Mouse (Mus musculus) kidney, postnatal 0 days (tissue): ENCODE data around the gene Dll1. TPM values are rescaled to one million over a fixed set of nuclear protein-coding genes. Genes with fewer than 3 reads are reported as not detected.
A peak's percentile ranks its signal among the peaks of the same experiment; 100 is the strongest.

Experiments
- ATAC-seq: fragments of 200-750 bp; cut with Nextera tagmentation; replicated peaks from 2 replicates; pipeline ENCODE4 v1.8.0; 2017; ENCODE audit warnings: low read depth, moderate number of reproducible peaks, moderate TSS enrichment, moderate library complexity; ENCODE audit not compliant: low FRiP score
- DNase-seq: peaks from one replicate; pipeline ENCODE4 v3.0.0-alpha.2; 2016; ENCODE audit warnings: low spot score
- H3K27ac ChIP-seq: fragments of 300-500 bp; sonication (generic); 2 replicates; pipeline ENCODE4 v1.5.1; 2014; ENCODE audit warnings: mild to moderate bottlenecking
- H3K27me3 ChIP-seq: fragments of 300-500 bp; sonication (generic); 2 replicates; pipeline ENCODE4 v1.6.1; 2014; ENCODE audit warnings: low read length, mixed read lengths; ENCODE audit not compliant: insufficient read depth
- H3K36me3 ChIP-seq: fragments of 300-500 bp; sonication (generic); 2 replicates; pipeline ENCODE4 v1.6.1; 2014; ENCODE audit warnings: low read length, mixed read lengths; ENCODE audit not compliant: insufficient read depth
- H3K4me1 ChIP-seq: fragments of 300-500 bp; sonication (generic); replicated peaks from 2 replicates; pipeline ENCODE4 v1.6.1; 2014; ENCODE audit warnings: antibody characterized with exemption, low read length, mixed read lengths; ENCODE audit not compliant: insufficient read depth
- H3K4me2 ChIP-seq: fragments of 300-500 bp; sonication (generic); 2 replicates; pipeline ENCODE4 v1.6.1; 2014; ENCODE audit warnings: mild to moderate bottlenecking, low read length, moderate library complexity, mixed read lengths
- H3K4me3 ChIP-seq: fragments of 300-500 bp; sonication (generic); replicated peaks from 2 replicates; pipeline ENCODE4 v1.5.1; 2014; ENCODE audit warnings: low read depth, low read length
- H3K9ac ChIP-seq: fragments of 300-500 bp; sonication (generic); 2 replicates; pipeline ENCODE4 v1.6.1; 2014; ENCODE audit warnings: low read depth, low read length
- H3K9me3 ChIP-seq: fragments of 300-500 bp; sonication (generic); replicated peaks from 2 replicates; pipeline ENCODE4 v1.6.1; 2016; ENCODE audit warnings: low read length, inconsistent platforms, mixed read lengths
- CTCF ChIP-seq: IDR thresholded peaks from 2 replicates; pipeline ENCODE4 v1.5.1; 2016; ENCODE audit warnings: antibody characterized with exemption, low read depth, mild to moderate bottlenecking, moderate library complexity
- WGBS: fragments of 180-500 bp; shearing (Covaris S2); extraction: QIAGEN DNeasy Blood & Tissue Kit; methylation state at CpG from one replicate; pipeline ENCODE4 v1.1.7; 2014; 5-methylcytosine and 5-hydroxymethylcytosine counted together
- polyA plus RNA-seq: library from polyadenylated mRNA; unstranded; fragments of >200 nt; fragmentation: Nextera tagmentation; extraction: Ambion mirVana; gene quantifications from 2 replicates; pipeline ENCODE4 v1.2.1, GENCODE M21; 2015

The Dll1 gene
- polyA plus RNA-seq, 1 experiment from 2014 or later, result 22.3 TPM

DNA sequence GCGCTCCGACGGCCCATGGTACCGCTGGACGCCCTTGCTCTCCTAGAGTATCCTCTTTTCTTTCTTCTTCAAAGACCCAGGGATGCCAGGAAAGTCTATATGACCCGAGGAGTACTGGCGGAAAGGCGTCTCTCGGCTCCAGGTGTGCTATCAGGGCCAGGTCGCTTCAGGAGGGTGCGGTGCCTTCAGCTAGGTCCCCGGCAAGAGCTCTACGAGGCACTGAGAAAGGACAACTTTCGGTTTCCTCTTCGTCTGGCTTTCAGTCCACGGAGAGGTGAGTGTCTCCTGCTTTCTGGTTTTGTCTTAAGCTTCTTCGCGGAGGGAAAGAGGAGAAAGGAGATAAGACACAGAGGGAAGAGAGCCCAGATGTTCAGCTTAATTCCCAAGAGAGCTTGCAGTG lies 1.4 kb downstream of the Dll1 start:
- WGBS, result 1% methylated on average over 18 of the region's 18 CpGs
- 0 out of 2 replicates have a peak, but pooled peaks cover 4% of the 10 kb centered on the region for H3K27me3 ChIP-seq
- no peak for TF ChIP-seq CTCF

DNA sequence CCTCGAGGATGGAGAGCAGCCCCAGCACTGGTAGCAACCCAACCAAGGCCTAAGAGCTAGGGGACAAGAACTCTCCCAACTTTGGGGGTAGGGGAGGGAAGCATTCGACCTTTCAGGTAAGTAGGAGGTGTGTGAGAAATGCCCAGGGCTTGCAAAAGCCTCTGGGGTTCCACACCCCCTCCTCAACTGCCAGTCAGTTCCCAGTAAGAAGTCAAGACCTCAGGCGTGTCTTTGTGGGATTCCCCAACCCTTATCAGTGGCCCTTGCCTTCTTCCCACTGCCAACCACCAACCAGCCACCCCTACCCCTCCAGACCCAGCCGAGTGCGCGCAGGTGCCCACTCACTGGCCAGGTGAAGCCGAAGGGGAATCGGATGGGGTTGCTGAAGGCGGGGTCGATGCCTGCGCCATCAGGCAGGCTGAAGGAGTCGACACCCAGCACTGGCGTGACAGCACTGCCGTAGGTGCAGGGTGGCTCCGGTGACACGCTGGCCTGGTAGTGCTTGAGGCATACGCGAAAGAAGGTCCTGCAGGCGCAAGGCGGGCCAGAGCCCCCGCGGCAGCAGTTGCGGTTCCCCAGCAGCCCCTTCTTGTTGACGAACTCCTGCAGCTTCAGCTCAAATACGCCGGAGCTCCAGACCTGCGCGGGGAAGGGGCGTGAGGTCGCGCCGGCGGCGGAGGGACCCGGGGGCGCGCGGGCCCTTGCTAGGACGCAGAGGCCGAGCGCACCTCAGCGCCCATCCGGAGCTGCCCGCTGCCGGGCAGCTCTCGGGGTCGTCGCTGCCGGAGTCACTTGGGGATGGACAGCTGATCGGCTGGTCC lies 2.1 kb downstream of the Dll1 start:
- ATAC-seq (no peak), DNase-seq (peak; percentile 1)
- Histone ChIP-seq H3K9ac (peak overlapping the region; percentile 69), H3K36me3 (peaks cover 6% of the 10 kb centered on the region; the same call in 1 of the 2 replicates), H3K4me2 (peak overlapping the region; percentile 71), H3K27ac (0 out of 2 replicates have a peak overlapping the region, but pooled peaks have one; percentile 13), H3K9me3 (no peaks in the 10 kb centered on the region), H3K4me3 (peak overlapping the region; percentile 76), H3K27me3 (0 out of 2 replicates have a peak, but pooled peaks cover 4% of the 10 kb centered on the region), H3K4me1 (peaks cover 8% of the 10 kb centered on the region)
- no peak for TF ChIP-seq CTCF
- WGBS, result 3% methylated on average over 48 of the region's 50 CpGs

More for the DNA sequence above, 1.4 kb downstream of the Dll1 start:
- H3K36me3 ChIP-seq, result peaks cover 3% of the 10 kb centered on the region; the same call in 1 of the 2 replicates
- peaks cover 12% of the 10 kb centered on the region for H3K4me1 ChIP-seq
- H3K9ac ChIP-seq, result peak overlapping the region; percentile 69
- no peaks in the 10 kb centered on the region for H3K9me3 ChIP-seq
- no peak for ATAC-seq
- H3K4me3 ChIP-seq, result peak overlapping the region; percentile 76
- H3K27ac ChIP-seq, result peak overlapping the region; percentile 13; the same call in 1 of the 2 replicates
- peak overlapping the region; percentile 71 for H3K4me2 ChIP-seq
- peak; percentile 19 for DNase-seq

DNA sequence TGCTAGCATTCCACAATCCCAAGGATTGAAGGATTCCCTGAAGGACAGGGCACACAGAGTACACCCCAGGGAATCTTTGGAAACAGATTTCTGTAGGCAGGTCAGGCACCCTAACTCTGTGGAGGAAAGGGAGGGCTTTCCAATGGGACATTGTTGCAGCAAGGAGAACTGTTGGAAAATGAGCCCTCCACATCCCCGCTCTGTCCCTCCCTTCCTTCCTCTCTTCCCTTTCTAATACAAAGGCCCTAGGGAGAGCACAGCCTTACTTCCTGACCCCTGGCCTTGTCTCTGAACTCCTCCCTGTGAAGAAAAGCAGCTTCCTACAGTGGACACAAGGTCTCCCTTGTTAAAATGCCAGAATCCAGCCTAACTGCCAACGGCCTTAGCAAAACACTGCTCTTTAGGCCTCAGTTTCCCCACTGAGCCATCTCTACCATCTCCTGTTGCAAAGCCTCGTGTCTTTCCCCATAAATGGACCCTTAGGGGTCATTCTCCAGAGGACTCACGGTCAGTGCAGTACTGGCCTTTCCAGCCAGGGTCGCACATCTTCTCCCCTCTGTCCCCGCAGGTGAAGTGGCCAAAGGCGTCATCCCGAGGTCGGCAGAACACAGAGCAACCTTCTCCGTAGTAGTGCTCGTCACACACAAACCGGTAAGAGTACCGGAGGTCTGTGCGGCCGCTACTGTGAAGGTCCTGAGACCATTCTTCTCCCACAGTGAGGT lies 3.6 kb downstream of the Dll1 start:
- no peak for ATAC-seq
- TF ChIP-seq CTCF, result no peak
- H3K9me3 ChIP-seq, result no peaks in the 10 kb centered on the region
- peak; percentile 29 for DNase-seq
- no peaks in the 10 kb centered on the region for H3K27me3 ChIP-seq
- H3K27ac ChIP-seq, result no peak overlapping the region; the same call in 1 of the 2 replicates
- H3K9ac ChIP-seq, result no peak overlapping the region; the same call in 1 of the 2 replicates
- peaks cover 6% of the 10 kb centered on the region; the same call in 1 of the 2 replicates for H3K36me3 ChIP-seq
- H3K4me1 ChIP-seq, result peaks cover 8% of the 10 kb centered on the region
- H3K4me2 ChIP-seq, result peak overlapping the region; percentile 71
- 57% methylated on average over 15 of the region's 15 CpGs for WGBS
- peak overlapping the region; percentile 76 for H3K4me3 ChIP-seq

GRCm38 (mm10) chr17:15371967-15372835 lies 4.5 kb downstream of the Dll1 start:
- Histone ChIP-seq H3K9ac (no peak overlapping the region; the same call in 1 of the 2 replicates), H3K4me3 (peak overlapping the region; percentile 76), H3K9me3 (no peaks in the 10 kb centered on the region), H3K4me2 (peak overlapping the region; percentile 71), H3K4me1 (peaks cover 8% of the 10 kb centered on the region), H3K27ac (no peak overlapping the region; the same call in 1 of the 2 replicates), H3K36me3 (peaks cover 6% of the 10 kb centered on the region; the same call in 1 of the 2 replicates), H3K27me3 (no peaks in the 10 kb centered on the region)
- DNase-seq (peak; percentile 5), ATAC-seq (no peak)
- WGBS, result 39% methylated on average over 17 of the region's 17 CpGs
- no peak for TF ChIP-seq CTCF

DNA sequence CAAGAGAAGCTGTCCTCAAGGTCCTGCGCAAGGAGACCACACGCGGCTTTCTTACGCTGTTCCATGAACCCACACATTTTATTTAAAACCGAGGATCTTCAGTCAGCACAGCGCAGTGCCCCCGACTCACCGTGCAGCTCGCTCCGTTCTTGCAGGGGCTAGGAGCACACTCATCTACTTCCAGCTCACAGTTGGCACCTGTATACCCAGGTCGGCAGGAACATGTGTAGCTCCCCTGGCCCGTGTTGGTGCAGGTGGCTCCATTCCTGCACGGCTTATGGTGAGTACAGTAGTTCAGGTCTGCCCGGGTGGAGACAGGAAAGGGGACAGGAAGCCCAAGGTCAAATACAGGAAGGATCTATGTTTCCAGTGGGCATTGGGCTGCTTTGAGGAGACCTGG lies 6.3 kb downstream of the Dll1 start:
- H3K4me3 ChIP-seq, result no peak overlapping the region
- ATAC-seq, result no peak
- WGBS, result 90% methylated on average over 14 of the region's 14 CpGs
- H3K27me3 ChIP-seq, result no peaks in the 10 kb centered on the region
- H3K27ac ChIP-seq, result no peak overlapping the region
- peaks cover 6% of the 10 kb centered on the region; the same call in 1 of the 2 replicates for H3K36me3 ChIP-seq
- H3K4me2 ChIP-seq, result no peak overlapping the region
- no peak for TF ChIP-seq CTCF
- no peak overlapping the region for H3K9ac ChIP-seq
- H3K9me3 ChIP-seq, result no peaks in the 10 kb centered on the region
- H3K4me1 ChIP-seq, result peaks cover 8% of the 10 kb centered on the region
- DNase-seq, result no peak
